Mouse (Mus musculus): ENCODE measurements around the gene Rpl12.

DNA sequence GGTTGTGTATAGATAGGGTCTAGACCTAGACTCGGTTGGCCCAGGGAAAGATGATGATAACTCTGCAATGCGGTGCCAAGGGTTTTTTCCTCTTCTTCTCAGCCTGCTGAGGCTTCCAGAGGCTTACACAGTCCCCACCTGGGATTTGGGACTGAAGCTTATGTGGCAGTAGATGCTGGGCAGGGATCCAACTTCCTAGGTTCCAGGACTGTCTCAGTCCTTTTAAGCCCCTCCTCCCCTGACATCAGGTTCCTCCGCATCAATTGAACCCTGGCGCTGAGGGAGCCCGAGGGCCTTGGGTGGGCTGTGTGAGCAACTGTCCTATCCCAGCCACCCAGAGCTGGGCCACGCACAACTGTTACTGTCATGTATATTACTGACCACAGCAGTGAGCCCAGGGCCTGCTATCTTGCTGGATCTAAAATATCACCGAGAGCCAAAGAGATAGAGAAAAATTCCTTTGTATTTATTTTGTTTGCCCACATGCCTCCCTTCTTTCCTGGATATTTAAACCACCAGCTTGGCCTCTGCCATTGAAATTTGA, 49.6 kb upstream of the Rpl12 start:
- TF ChIP-seq POLR2A (IDR thresholded peaks at IDR 0.05; ENCODE audit: borderline replicate concordance, extremely low read depth, insufficient read depth, insufficient read length, poor library complexity, severe bottlenecking) (no peak), CTCF (IDR thresholded peaks at IDR 0.05; ENCODE audit: borderline replicate concordance, extremely low read depth, insufficient read depth, insufficient read length) (no peak)
